Mouse (Mus musculus): ENCODE measurements around the gene Clstn3. TPM values are rescaled to one million over a fixed set of nuclear protein-coding genes. Genes with fewer than 3 reads are reported as not detected.

Clstn3 gene
- polyA plus RNA-seq, 1 experiment from 2014 or later, result 0.87 TPM

DNA sequence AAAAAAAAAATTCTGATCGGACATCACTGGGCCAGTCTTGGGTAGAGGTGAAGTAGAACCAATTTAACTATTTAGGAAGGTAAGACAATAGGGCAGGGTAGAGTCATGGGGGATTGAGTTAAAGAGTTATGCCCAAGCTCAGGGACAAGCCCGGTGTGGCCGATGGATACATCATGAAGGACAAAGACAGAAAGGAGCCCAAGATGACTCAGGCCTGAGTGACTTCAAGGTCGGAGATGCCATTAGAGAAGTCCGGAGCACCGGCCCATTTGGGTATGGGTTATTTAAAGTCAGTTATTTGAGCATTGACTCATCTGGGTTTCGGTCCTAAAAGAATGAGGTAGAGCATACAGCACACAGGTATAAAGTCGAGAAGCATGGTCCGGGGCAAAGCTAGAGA, 18.1 kb downstream of the Clstn3 start:
- WGBS, result 89% methylated on average over 9 of the region's 9 CpGs
- ATAC-seq (replicated peaks; ENCODE audit: extremely low read depth, insufficient read depth, low FRiP score), result no peak
- no peak overlapping the region for H3K4me3 ChIP-seq (ENCODE audit: low read length)
- no peaks in the 10 kb centered on the region for H3K27me3 ChIP-seq (ENCODE audit: control insufficient read depth, insufficient read depth, low read length)
- no peaks in the 10 kb centered on the region for H3K36me3 ChIP-seq (ENCODE audit: control insufficient read depth, insufficient read depth)
- H3K9me3 ChIP-seq (replicated peaks; ENCODE audit: control insufficient read depth, low read length), result no peaks in the 10 kb centered on the region
- no peak overlapping the region for H3K4me2 ChIP-seq (ENCODE audit: low read depth, low read length)
- H3K27ac ChIP-seq (ENCODE audit: low read length), result no peak overlapping the region
- no peak overlapping the region for H3K9ac ChIP-seq (ENCODE audit: low read length)
- no peaks in the 10 kb centered on the region for H3K4me1 ChIP-seq (ENCODE audit: control insufficient read depth, insufficient read depth, low read length)

DNA sequence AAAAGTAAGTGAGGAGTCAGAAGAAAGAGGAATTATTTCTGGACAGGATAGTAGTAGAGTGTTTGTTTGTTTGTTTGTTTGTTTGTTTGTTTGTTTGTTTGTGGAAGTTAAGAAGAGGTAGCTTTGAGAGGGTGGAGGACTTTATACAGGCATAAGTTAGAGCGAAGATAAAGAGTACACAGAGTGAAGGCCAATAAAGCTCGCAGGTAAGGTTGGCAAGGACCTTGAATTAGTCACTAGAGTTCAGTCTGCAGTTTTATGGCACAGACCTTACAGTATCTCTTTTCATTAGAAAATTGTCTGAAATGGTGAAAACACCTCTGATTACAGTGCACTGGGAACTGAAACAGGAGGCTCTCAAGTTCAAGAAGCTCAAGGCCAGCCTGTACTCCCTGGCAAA, 18.6 kb downstream of the Clstn3 start:
- no peak overlapping the region for H3K9ac ChIP-seq (ENCODE audit: low read length)
- 90% methylated on average over 2 of the region's 2 CpGs for WGBS
- no peaks in the 10 kb centered on the region for H3K27me3 ChIP-seq (ENCODE audit: control insufficient read depth, insufficient read depth, low read length)
- H3K4me1 ChIP-seq (ENCODE audit: control insufficient read depth, insufficient read depth, low read length), result no peaks in the 10 kb centered on the region
- no peaks in the 10 kb centered on the region for H3K9me3 ChIP-seq (replicated peaks; ENCODE audit: control insufficient read depth, low read length)
- no peak overlapping the region for H3K4me2 ChIP-seq (ENCODE audit: low read depth, low read length)
- no peak for ATAC-seq (replicated peaks; ENCODE audit: extremely low read depth, insufficient read depth, low FRiP score)
- no peak overlapping the region for H3K4me3 ChIP-seq (ENCODE audit: low read length)
- no peaks in the 10 kb centered on the region for H3K36me3 ChIP-seq (ENCODE audit: control insufficient read depth, insufficient read depth)
- no peak overlapping the region for H3K27ac ChIP-seq (ENCODE audit: low read length)

DNA sequence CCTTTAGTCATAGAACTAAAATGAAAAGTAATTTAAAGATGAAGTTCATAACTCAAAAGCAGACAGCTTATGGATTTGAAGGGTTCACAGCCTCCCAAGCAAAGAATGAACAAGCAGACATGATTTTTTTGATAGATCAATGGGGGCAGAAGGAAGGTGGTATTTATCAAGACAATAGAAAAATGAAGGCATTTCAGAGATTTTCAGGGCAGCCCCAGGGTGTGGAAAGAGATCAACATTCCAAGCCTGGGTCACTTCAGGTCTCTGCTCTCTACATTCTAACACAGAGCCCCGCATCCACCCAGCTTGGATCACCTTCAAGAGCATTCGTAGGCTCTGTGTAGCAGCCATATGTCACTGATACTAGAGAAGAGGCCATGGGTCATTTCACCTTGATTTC, 21.3 kb downstream of the Clstn3 start:
- Histone ChIP-seq H3K27ac (ENCODE audit: low read length) (no peak overlapping the region), H3K4me1 (ENCODE audit: control insufficient read depth, insufficient read depth, low read length) (no peaks in the 10 kb centered on the region), H3K36me3 (ENCODE audit: control insufficient read depth, insufficient read depth) (no peaks in the 10 kb centered on the region), H3K27me3 (ENCODE audit: control insufficient read depth, insufficient read depth, low read length) (no peaks in the 10 kb centered on the region), H3K9ac (ENCODE audit: low read length) (no peak overlapping the region), H3K9me3 (replicated peaks; ENCODE audit: control insufficient read depth, low read length) (no peaks in the 10 kb centered on the region), H3K4me2 (ENCODE audit: low read depth, low read length) (no peak overlapping the region), H3K4me3 (ENCODE audit: low read length) (no peak overlapping the region)
- 78% methylated on average over 2 of the region's 2 CpGs for WGBS
- no peak for ATAC-seq (replicated peaks; ENCODE audit: extremely low read depth, insufficient read depth, low FRiP score)

DNA sequence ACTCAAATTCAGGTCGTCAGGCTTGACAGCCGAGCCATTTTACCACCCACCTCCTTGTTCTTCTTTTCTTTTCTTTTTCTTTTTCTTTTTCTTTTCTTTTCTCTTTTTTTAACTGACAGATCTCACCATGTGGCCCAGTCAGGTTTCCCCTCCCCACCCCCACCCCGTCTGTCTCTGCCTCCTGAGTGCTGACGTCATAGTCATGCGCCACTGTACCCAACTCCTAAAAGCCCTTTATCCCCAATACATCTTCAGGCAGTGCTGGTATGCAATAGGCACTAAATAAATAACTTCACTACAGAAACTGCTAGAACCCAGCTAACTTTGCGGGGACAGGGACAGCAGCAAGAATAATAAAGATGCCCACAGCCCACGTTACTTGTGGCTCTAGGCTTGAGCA, 28.3 kb downstream of the Clstn3 start:
- Histone ChIP-seq H3K27me3 (ENCODE audit: control insufficient read depth, insufficient read depth, low read length) (peaks cover 22% of the 10 kb centered on the region), H3K4me3 (ENCODE audit: low read length) (no peak overlapping the region), H3K9ac (ENCODE audit: low read length) (no peak overlapping the region), H3K4me2 (ENCODE audit: low read depth, low read length) (no peak overlapping the region), H3K9me3 (replicated peaks; ENCODE audit: control insufficient read depth, low read length) (no peaks in the 10 kb centered on the region), H3K36me3 (ENCODE audit: control insufficient read depth, insufficient read depth) (no peaks in the 10 kb centered on the region), H3K4me1 (ENCODE audit: control insufficient read depth, insufficient read depth, low read length) (no peaks in the 10 kb centered on the region), H3K27ac (ENCODE audit: low read length) (no peak overlapping the region)
- WGBS, result 79% methylated on average over 7 of the region's 7 CpGs
- no peak for ATAC-seq (replicated peaks; ENCODE audit: extremely low read depth, insufficient read depth, low FRiP score)

DNA sequence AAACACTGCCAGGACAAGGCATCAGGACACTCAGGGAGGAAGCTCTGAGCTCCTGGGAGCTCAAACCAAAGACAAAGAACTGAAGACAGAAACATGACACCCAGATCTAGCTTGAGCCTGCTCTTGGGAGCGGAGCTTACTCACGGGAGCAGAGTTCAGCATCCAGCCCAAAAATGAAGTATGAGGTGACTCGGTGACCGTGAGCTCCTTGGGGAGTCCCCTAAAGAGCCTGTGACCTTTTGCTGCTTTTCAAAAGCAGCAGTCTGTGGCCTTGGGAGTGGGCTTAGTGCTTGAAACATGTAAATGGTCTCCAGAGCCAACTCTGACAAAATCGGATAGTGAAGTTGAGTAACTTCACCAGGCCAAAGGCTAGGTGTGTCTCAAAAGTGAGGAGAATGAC, 29.4 kb downstream of the Clstn3 start:
- Histone ChIP-seq H3K27ac (ENCODE audit: low read length) (no peak overlapping the region), H3K36me3 (ENCODE audit: control insufficient read depth, insufficient read depth) (no peaks in the 10 kb centered on the region), H3K4me3 (ENCODE audit: low read length) (no peak overlapping the region), H3K9ac (ENCODE audit: low read length) (no peak overlapping the region), H3K27me3 (ENCODE audit: control insufficient read depth, insufficient read depth, low read length) (peaks cover 25% of the 10 kb centered on the region), H3K4me1 (ENCODE audit: control insufficient read depth, insufficient read depth, low read length) (no peaks in the 10 kb centered on the region), H3K4me2 (ENCODE audit: low read depth, low read length) (no peak overlapping the region), H3K9me3 (replicated peaks; ENCODE audit: control insufficient read depth, low read length) (no peaks in the 10 kb centered on the region)
- no peak for ATAC-seq (replicated peaks; ENCODE audit: extremely low read depth, insufficient read depth, low FRiP score)
- WGBS, result 82% methylated on average over 5 of the region's 5 CpGs

DNA sequence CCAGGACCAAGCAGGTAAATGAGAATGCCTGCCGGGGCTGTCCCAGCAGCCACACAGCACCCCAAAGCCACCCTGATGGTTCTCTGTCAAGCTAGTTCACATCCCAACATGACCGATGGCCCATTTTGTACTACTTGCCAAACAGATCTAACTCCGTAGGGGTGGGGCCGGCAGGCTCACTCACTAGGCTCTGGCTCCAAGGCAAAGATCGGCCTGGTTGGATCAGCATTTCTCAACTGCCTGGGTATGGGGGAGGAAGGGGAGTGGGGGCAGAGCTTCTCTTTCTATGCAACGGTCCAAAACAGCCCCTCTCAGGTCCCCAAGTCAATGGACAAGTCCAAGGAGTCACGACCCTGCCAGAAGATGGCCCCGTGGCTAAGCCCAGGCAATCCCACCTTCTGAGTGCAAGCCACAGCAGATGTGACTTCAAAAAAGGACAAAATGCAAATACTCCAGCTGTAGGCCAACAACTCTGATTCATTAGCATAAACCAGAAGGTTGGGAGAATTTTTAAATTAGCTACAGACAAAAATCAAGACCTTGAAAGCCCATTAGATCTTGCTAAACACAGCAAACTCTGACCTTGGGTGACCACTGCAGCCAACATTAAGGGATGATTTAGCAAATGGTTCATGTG, 30.8 kb downstream of the Clstn3 start:
- no peak overlapping the region for H3K9ac ChIP-seq (ENCODE audit: low read length)
- no peak overlapping the region for H3K4me3 ChIP-seq (ENCODE audit: low read length)
- WGBS, result 87% methylated on average over 8 of the region's 8 CpGs
- ATAC-seq (replicated peaks; ENCODE audit: extremely low read depth, insufficient read depth, low FRiP score), result no peak
- H3K36me3 ChIP-seq (ENCODE audit: control insufficient read depth, insufficient read depth), result no peaks in the 10 kb centered on the region
- H3K4me1 ChIP-seq (ENCODE audit: control insufficient read depth, insufficient read depth, low read length), result no peaks in the 10 kb centered on the region
- no peak overlapping the region for H3K4me2 ChIP-seq (ENCODE audit: low read depth, low read length)
- no peak overlapping the region for H3K27ac ChIP-seq (ENCODE audit: low read length)
- no peaks in the 10 kb centered on the region for H3K9me3 ChIP-seq (replicated peaks; ENCODE audit: control insufficient read depth, low read length)
- H3K27me3 ChIP-seq (ENCODE audit: control insufficient read depth, insufficient read depth, low read length), result peaks cover 36% of the 10 kb centered on the region

DNA sequence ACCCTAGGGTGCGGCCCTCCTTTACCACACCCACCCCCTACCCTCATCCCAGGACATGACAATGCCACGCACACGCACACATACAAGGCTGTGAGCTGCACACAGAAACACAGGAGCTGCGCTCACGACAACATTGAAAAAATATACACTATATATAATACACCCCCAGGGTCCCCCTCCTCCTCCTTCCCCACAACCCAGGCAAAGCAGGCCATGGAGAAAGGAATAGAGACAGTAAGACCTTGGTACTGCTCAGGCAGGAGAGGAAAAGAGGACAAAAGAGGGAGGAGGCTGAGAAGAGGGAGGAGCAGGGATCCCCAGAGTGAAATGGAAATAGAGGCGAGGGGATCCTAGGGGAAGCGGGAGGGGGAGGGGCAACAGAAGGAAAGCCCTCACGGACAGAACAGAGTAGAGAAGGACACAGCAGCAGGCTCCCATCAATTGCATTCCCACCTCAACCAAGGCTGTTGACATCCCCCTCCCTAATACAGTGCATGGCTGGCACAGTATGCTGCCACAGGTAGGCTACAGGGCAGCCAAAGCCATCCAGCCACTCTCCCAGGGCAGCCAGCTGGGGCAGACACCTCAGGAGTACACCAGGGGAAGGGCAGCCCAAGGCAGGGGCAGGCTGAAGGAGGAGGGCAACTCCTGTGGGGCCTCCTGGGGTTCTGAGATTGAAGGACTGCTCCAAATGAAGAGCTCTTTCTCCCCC, 33.7 kb downstream of the Clstn3 start:
- Histone ChIP-seq H3K27ac (ENCODE audit: low read length) (no peak overlapping the region), H3K9me3 (replicated peaks; ENCODE audit: control insufficient read depth, low read length) (no peaks in the 10 kb centered on the region), H3K4me1 (ENCODE audit: control insufficient read depth, insufficient read depth, low read length) (peaks cover 18% of the 10 kb centered on the region), H3K4me2 (ENCODE audit: low read depth, low read length) (no peak overlapping the region), H3K27me3 (ENCODE audit: control insufficient read depth, insufficient read depth, low read length) (peaks cover 36% of the 10 kb centered on the region), H3K9ac (ENCODE audit: low read length) (no peak overlapping the region), H3K36me3 (ENCODE audit: control insufficient read depth, insufficient read depth) (no peaks in the 10 kb centered on the region), H3K4me3 (ENCODE audit: low read length) (no peak overlapping the region)
- 48% methylated on average over 8 of the region's 8 CpGs for WGBS
- no peak for ATAC-seq (replicated peaks; ENCODE audit: extremely low read depth, insufficient read depth, low FRiP score)

DNA sequence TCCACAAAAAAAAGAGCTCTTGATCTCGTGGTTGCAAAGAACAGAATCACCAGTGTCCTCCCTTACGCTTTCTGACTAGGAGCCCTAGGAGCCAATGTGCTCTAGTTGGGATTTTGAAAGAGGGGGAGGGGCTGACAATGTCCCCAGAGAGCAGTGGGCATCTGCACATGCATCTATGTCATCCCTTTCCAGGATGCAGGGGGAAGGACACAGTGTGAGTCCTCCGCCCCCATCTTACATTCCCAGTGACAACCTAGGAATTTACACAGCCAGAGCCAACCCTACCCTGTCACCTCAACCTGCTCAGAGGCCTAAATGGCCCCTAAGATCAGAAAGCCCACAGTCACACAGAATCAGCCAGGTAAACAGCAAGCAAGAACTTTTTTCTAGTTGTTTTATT, 34.2 kb downstream of the Clstn3 start:
- ATAC-seq (replicated peaks; ENCODE audit: extremely low read depth, insufficient read depth, low FRiP score), result no peak

DNA sequence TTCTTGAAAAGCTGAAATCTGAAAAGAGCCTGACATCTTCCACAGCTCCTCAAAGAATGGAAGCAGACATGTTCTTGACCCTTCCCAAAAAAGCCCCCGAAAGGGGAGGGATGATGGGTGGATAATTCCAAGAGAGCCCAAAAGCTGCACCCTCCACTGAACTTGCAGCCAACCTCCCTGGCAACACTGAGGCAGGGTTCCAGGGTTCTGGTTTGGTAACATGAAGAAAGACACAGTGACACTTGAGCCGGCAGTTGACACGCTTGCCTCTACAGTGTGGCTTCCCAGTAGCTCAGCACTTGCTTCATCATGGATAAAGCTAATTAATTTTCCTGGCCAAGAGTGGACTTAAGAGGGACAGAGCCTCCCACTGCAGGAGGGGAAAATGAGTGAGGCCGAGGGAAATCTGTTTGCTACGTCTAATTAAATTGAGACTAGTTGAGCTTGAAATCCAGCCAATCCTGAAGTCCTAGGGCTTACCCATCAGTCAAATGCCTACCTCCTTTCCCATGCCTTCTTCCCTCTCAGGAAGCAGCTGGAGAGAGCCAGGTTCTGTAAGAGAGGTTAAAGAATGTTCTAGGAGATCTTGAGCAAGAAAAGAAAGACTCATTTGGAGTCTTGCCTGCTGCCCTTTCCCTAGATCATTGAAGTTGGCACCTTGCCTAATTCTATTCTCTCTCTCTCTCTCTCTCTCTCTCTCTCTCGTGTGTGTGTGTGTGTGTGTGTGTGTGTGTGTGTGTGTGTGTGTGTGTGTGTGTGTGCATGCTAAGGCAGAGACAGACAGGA, 36.6 kb downstream of the Clstn3 start:
- H3K36me3 ChIP-seq (ENCODE audit: control insufficient read depth, insufficient read depth), result no peaks in the 10 kb centered on the region
- H3K9me3 ChIP-seq (replicated peaks; ENCODE audit: control insufficient read depth, low read length), result no peaks in the 10 kb centered on the region
- 57% methylated on average over 6 of the region's 6 CpGs for WGBS
- H3K27me3 ChIP-seq (ENCODE audit: control insufficient read depth, insufficient read depth, low read length), result peaks cover 22% of the 10 kb centered on the region
- H3K4me3 ChIP-seq (ENCODE audit: low read length), result no peak overlapping the region
- no peak for ATAC-seq (replicated peaks; ENCODE audit: extremely low read depth, insufficient read depth, low FRiP score)
- H3K9ac ChIP-seq (ENCODE audit: low read length), result no peak overlapping the region
- H3K4me1 ChIP-seq (ENCODE audit: control insufficient read depth, insufficient read depth, low read length), result peaks cover 18% of the 10 kb centered on the region
- no peak overlapping the region for H3K27ac ChIP-seq (ENCODE audit: low read length)
- no peak overlapping the region for H3K4me2 ChIP-seq (ENCODE audit: low read depth, low read length)

More for the DNA sequence above, 34.2 kb downstream of the Clstn3 start:
- WGBS, result 69% methylated on average over 3 of the region's 3 CpGs
- H3K4me3 ChIP-seq (ENCODE audit: low read length), result no peak overlapping the region
- H3K9ac ChIP-seq (ENCODE audit: low read length), result no peak overlapping the region
- H3K27ac ChIP-seq (ENCODE audit: low read length), result no peak overlapping the region
- no peaks in the 10 kb centered on the region for H3K36me3 ChIP-seq (ENCODE audit: control insufficient read depth, insufficient read depth)
- no peak overlapping the region for H3K4me2 ChIP-seq (ENCODE audit: low read depth, low read length)
- H3K9me3 ChIP-seq (replicated peaks; ENCODE audit: control insufficient read depth, low read length), result no peaks in the 10 kb centered on the region
- H3K4me1 ChIP-seq (ENCODE audit: control insufficient read depth, insufficient read depth, low read length), result peaks cover 18% of the 10 kb centered on the region
- H3K27me3 ChIP-seq (ENCODE audit: control insufficient read depth, insufficient read depth, low read length), result peaks cover 34% of the 10 kb centered on the region
